Mouse (Mus musculus): ENCODE results near the gene Adat1.
"Not testable (repeated sequence)": the region's sequence is repeated elsewhere in the genome, so short reads cannot be mapped to it uniquely, and the experiment has no call there.

Adat1 gene

GRCm38 (mm10) chr8:111938076-111938985 lies 53.8 kb downstream of the Adat1 start:
- not testable (repeated sequence) for DNase-seq (ENCODE audit: low spot score)

- no peak for DNase-seq (ENCODE audit: low spot score)
Measured at GRCm38 (mm10) chr8:111937184-111937583, 54.9 kb downstream of the Adat1 start.

- DNase-seq (ENCODE audit: low spot score) = no peak
Measured at GRCm38 (mm10) chr8:111934201-111934600, 57.9 kb downstream of the Adat1 start.

- peak; percentile 88 for DNase-seq (ENCODE audit: low spot score)
Measured at GRCm38 (mm10) chr8:111933348-111934076, 58.6 kb downstream of the Adat1 start, which contains the start of gene Tmem231. Tmem231 (minus strand) TSS chr8:111933881.

GRCm38 (mm10) chr8:111932580-111933336 lies 59.3 kb downstream of the Adat1 start:
- no peak for DNase-seq (ENCODE audit: low spot score)

- DNase-seq (ENCODE audit: low spot score) = no peak
Measured at GRCm38 (mm10) chr8:111931721-111932120, 60.4 kb downstream of the Adat1 start.

- no peak for DNase-seq (ENCODE audit: low spot score)
Measured at GRCm38 (mm10) chr8:111929648-111930344, 62.3 kb downstream of the Adat1 start.

GRCm38 (mm10) chr8:111924976-111925375 lies 67.1 kb downstream of the Adat1 start:
- no peak for DNase-seq (ENCODE audit: low spot score)

- peak; percentile 46 for DNase-seq (ENCODE audit: low spot score)
Measured at GRCm38 (mm10) chr8:111923383-111923804, 68.7 kb downstream of the Adat1 start.

GRCm38 (mm10) chr8:111920971-111921370 lies 71.1 kb downstream of the Adat1 start:
- DNase-seq (ENCODE audit: low spot score) = no peak

GRCm38 (mm10) chr8:111919663-111920062 lies 72.4 kb downstream of the Adat1 start:
- DNase-seq (ENCODE audit: low spot score) = no peak

Data from T-cell, adult 2 months (primary cell).